Mouse (Mus musculus): ENCODE results near the gene Prdx4.

DNA sequence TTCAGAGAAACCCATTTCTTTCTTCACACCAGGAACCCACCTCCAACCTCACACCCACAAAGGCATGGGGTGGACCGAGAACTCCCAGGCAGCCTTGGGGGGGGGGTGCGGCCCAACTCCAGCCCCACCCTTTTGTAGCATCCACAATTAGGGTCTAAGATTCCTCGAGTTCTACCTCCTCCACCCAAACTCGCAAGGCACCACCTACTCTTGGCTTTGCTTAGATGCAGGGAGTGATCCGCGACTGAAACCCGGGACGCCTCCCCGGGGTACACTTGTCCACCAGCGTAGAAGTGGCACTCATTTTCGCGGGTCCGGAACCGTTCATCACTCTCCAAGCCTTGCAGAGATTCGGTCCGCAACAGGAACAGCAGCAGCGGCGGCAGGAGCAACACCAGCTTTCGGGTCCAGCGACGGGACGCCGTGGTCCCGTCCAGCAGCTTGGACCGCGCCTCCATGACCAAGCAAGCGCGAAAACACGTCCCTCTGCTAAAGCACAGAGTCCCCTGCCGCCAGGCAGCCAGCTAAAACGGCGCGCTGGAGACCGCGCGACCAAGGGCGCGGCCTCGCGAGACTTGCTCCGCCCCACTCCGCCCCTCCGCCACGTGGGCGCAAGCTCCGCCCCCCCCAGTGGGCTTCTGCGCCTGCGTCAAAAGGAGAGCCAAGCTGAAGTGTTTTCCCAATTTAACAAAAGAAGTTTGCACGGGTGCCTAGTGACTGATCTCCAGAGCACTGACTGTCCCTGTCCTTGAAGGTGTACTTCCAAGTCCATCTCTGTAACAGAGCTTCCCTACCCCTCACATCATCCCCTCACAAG is 2.4 kb downstream of the Prdx4 start:
- no peak for TF ChIP-seq MAX (IDR thresholded peaks at IDR 0.05; ENCODE audit: low read depth)
- peak; percentile 51 for TF ChIP-seq USF1 (IDR thresholded peaks at IDR 0.05; ENCODE audit: low read depth)
- peak; percentile 84 for TF ChIP-seq POLR2A (IDR thresholded peaks at IDR 0.05; ENCODE audit: insufficient read length, low read depth)
- TF ChIP-seq CEBPB (IDR thresholded peaks at IDR 0.05; ENCODE audit: insufficient read depth, poor library complexity, severe bottlenecking), result no peak
- no peak for TF ChIP-seq MYOD1 (IDR thresholded peaks at IDR 0.05; ENCODE audit: control insufficient read depth in 1 of 3, insufficient read length in 2 of 3, low read depth in 2 of 3)
- TF ChIP-seq TCF12 (IDR thresholded peaks at IDR 0.05; ENCODE audit: insufficient read depth, poor library complexity, severe bottlenecking), result no peak
- TF ChIP-seq MYOG (IDR thresholded peaks at IDR 0.05; ENCODE audit: control insufficient read depth in 1 of 3, insufficient read depth in 1 of 3, insufficient read length in 2 of 3, low read depth in 2 of 3), result no peak
- TF ChIP-seq POLR2AphosphoS2 (IDR thresholded peaks at IDR 0.05; ENCODE audit: insufficient read length, low read depth), result peak; percentile 80
- peak; percentile 14 for TF ChIP-seq E2F4 (IDR thresholded peaks at IDR 0.05; ENCODE audit: insufficient read depth)
- no peak for TF ChIP-seq REST (IDR thresholded peaks at IDR 0.05; ENCODE audit: insufficient read depth, insufficient read length)
- TF ChIP-seq TCF3 (IDR thresholded peaks at IDR 0.05; ENCODE audit: insufficient read length, low read depth), result no peak
